Mouse (Mus musculus): ENCODE results near the gene Hint3.

The Hint3 gene

GRCm38 (mm10) chr10:30600094-30600534 is 29.3 kb downstream of the Hint3 start:
- DNase-seq (ENCODE audit: low spot score in 2 of 2): no peak

- no peak for DNase-seq (ENCODE audit: low spot score in 2 of 2)
Observed at GRCm38 (mm10) chr10:30587037-30587436, 42.4 kb downstream of the Hint3 start.

GRCm38 (mm10) chr10:30585691-30586090 is 43.7 kb downstream of the Hint3 start:
- no peak for DNase-seq (ENCODE audit: low spot score in 2 of 2)

DNA sequence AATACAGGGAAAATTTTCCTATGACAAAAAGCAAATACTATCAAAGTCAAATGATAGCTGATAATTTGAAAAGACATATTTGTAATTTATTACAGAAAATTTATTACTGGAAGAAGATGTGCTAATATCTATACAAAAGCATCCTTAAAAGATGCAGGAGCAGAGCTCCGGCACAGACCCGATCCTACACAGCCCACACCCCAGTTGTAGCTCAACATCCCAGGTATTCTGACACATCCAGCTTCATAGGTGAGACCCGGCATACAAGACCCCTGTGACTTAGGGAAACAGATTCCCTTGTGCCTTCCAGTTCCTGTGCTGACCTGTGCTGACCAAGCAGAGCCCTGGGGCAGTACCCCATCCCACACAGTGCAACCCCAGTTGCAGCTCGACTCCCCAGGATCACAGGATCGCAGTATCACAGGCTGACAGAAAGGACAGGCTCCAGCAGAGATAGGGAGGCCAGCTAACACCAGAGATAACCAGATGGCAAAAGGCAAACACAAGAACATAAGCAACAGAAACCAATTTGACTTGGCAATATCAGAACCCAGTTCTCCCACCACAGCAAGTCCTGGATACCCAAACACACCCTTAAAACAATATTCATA is 51.7 kb downstream of the Hint3 start:
- DNase-seq (ENCODE audit: low spot score in 2 of 2): no peak

DNA sequence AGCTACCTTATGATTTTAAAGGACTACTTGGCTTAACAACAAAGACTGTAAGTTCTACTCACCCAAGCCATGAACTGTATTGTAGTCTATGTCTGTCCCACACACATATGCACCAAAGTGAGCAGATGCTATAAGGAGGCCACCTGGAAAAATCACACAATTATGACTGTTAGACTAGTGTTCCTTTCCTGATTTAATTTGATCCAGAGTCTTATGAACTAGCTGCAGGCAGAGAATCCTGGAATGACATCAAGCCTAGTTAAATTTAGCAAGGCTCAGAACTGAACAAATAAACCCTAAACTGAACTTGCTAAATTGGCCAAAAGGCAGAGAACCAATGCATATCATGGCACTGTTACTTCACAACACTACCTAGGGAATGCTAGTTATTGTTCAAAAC is 63.1 kb downstream of the Hint3 start:
- DNase-seq (ENCODE audit: low spot score in 2 of 2): no peak

- DNase-seq (ENCODE audit: low spot score in 2 of 2): no peak
Observed at GRCm38 (mm10) chr10:30564651-30565050, 64.8 kb downstream of the Hint3 start.
